Mouse (Mus musculus) neural tube, embryonic 14.5 days (tissue): ENCODE results near the gene F8. TPM values are rescaled to one million over a fixed set of nuclear protein-coding genes. Genes with fewer than 3 reads are reported as not detected.
A peak's percentile ranks its signal among the peaks of the same experiment; 100 is the strongest.
"Not testable (repeated sequence)": the region's sequence is repeated elsewhere in the genome, so short reads cannot be mapped to it uniquely, and the experiment has no call there.

Source experiments
- ATAC-seq: fragments of 200-750 bp; cut with Nextera tagmentation; 2 replicates; pipeline ENCODE4 v1.8.0; 2017; ENCODE audit warnings: low read depth, mild to moderate bottlenecking, moderate TSS enrichment, moderate library complexity
- H3K27ac ChIP-seq: fragments of 300-500 bp; sonication (generic); 2 replicates; pipeline ENCODE4 v1.5.1; 2014; ENCODE audit warnings: low read depth, mild to moderate bottlenecking, control low read depth, low read length, moderate library complexity, mixed read lengths
- H3K27me3 ChIP-seq: fragments of 300-500 bp; sonication (generic); 2 replicates; pipeline ENCODE4 v1.6.1; 2014; ENCODE audit warnings: low read length; ENCODE audit not compliant: control insufficient read depth, insufficient read depth
- H3K36me3 ChIP-seq: fragments of 300-500 bp; sonication (generic); 2 replicates; pipeline ENCODE4 v1.6.1; 2014; ENCODE audit warnings: low read length, mixed read lengths; ENCODE audit not compliant: control insufficient read depth, insufficient read depth
- H3K4me1 ChIP-seq: fragments of 300-500 bp; sonication (generic); 2 replicates; pipeline ENCODE4 v1.6.1; 2014; ENCODE audit warnings: low read length; ENCODE audit not compliant: control insufficient read depth, insufficient read depth
- H3K4me2 ChIP-seq: fragments of 300-500 bp; sonication (generic); 2 replicates; pipeline ENCODE4 v1.6.1; 2014; ENCODE audit warnings: mild to moderate bottlenecking, low read depth, low read length, control low read depth
- H3K4me3 ChIP-seq: fragments of 300-500 bp; sonication (generic); 2 replicates; pipeline ENCODE4 v1.5.1; 2014; ENCODE audit warnings: low read depth, low read length, control low read depth, mixed read lengths
- H3K9ac ChIP-seq: fragments of 300-500 bp; sonication (generic); replicated peaks from 2 replicates; pipeline ENCODE4 v1.6.1; 2014; ENCODE audit warnings: low read depth, mild to moderate bottlenecking, control low read depth, low read length, mixed read lengths
- H3K9me3 ChIP-seq: fragments of 300-500 bp; sonication (generic); 2 replicates; pipeline ENCODE4 v1.6.1; 2016; ENCODE audit warnings: low read length; ENCODE audit not compliant: control insufficient read depth
- WGBS: fragments of 180-500 bp; shearing (Covaris S2); extraction: QIAGEN DNeasy Blood & Tissue Kit; methylation state at CpG from one replicate; pipeline ENCODE4 v1.1.7; 2014; 5-methylcytosine and 5-hydroxymethylcytosine counted together
- polyA plus RNA-seq: library from polyadenylated mRNA; unstranded; fragments of >200 nt; fragmentation: Nextera tagmentation; extraction: Ambion mirVana; gene quantifications from 2 replicates; pipeline ENCODE4 v1.2.1, GENCODE M21; 2014

Gene F8
- polyA plus RNA-seq, 1 experiment from 2014 or later, result 3.6 TPM

GRCm38 (mm10) chrX:75372666-75373425 lies 9.6 kb downstream of the F8 start:
- H3K4me2 ChIP-seq, result no peak overlapping the region
- H3K9ac ChIP-seq, result no peak overlapping the region
- WGBS, result 81% methylated on average over 2 of the region's 2 CpGs
- H3K4me1 ChIP-seq, result no peaks in the 10 kb centered on the region
- ATAC-seq, result no peak
- no peaks in the 10 kb centered on the region for H3K27me3 ChIP-seq
- no peak overlapping the region for H3K4me3 ChIP-seq
- no peaks in the 10 kb centered on the region for H3K9me3 ChIP-seq
- H3K27ac ChIP-seq, result no peak overlapping the region
- no peaks in the 10 kb centered on the region for H3K36me3 ChIP-seq

GRCm38 (mm10) chrX:75370197-75370596 lies 12.2 kb downstream of the F8 start:
- Histone ChIP-seq H3K4me2 (no peak overlapping the region), H3K4me1 (no peaks in the 10 kb centered on the region), H3K27me3 (no peaks in the 10 kb centered on the region), H3K4me3 (no peak overlapping the region), H3K9ac (no peak overlapping the region), H3K9me3 (no peaks in the 10 kb centered on the region), H3K36me3 (no peaks in the 10 kb centered on the region), H3K27ac (no peak overlapping the region)
- ATAC-seq, result no peak

GRCm38 (mm10) chrX:75323556-75323955 lies 58.9 kb downstream of the F8 start:
- H3K4me3 ChIP-seq, result no peak overlapping the region
- no peaks in the 10 kb centered on the region for H3K9me3 ChIP-seq
- 88% methylated on average over 4 of the region's 4 CpGs for WGBS
- H3K4me1 ChIP-seq, result no peaks in the 10 kb centered on the region
- no peaks in the 10 kb centered on the region for H3K36me3 ChIP-seq
- no peak overlapping the region for H3K27ac ChIP-seq
- no peak for ATAC-seq
- no peak overlapping the region for H3K4me2 ChIP-seq
- H3K27me3 ChIP-seq, result no peaks in the 10 kb centered on the region
- H3K9ac ChIP-seq, result no peak overlapping the region

- Histone ChIP-seq H3K4me3 (no peak overlapping the region), H3K9me3 (no peaks in the 10 kb centered on the region), H3K4me1 (no peaks in the 10 kb centered on the region), H3K9ac (no peak overlapping the region), H3K27ac (no peak overlapping the region), H3K36me3 (no peaks in the 10 kb centered on the region), H3K4me2 (no peak overlapping the region), H3K27me3 (no peaks in the 10 kb centered on the region)
- 72% methylated on average over 8 of the region's 8 CpGs for WGBS
- no peak for ATAC-seq
Measured at GRCm38 (mm10) chrX:75271676-75272075, 110.7 kb downstream of the F8 start.

GRCm38 (mm10) chrX:75233603-75234376 lies 148.6 kb downstream of the F8 start:
- not testable (repeated sequence) for ATAC-seq, H3K4me3 ChIP-seq, H3K27ac ChIP-seq, H3K27me3 ChIP-seq, H3K9me3 ChIP-seq, H3K36me3 ChIP-seq, H3K4me1 ChIP-seq, H3K9ac ChIP-seq, H3K4me2 ChIP-seq
- WGBS, result 63% methylated on average over 8 of the region's 8 CpGs

GRCm38 (mm10) chrX:75231456-75231855 lies 151.0 kb downstream of the F8 start:
- no peak for ATAC-seq
- H3K27me3 ChIP-seq, result no peaks in the 10 kb centered on the region
- H3K4me3 ChIP-seq, result no peak overlapping the region
- WGBS, result 91% methylated on average over 1 of the region's 1 CpGs
- no peak overlapping the region for H3K9ac ChIP-seq
- H3K4me1 ChIP-seq, result no peaks in the 10 kb centered on the region
- no peak overlapping the region for H3K4me2 ChIP-seq
- H3K9me3 ChIP-seq, result no peaks in the 10 kb centered on the region
- H3K36me3 ChIP-seq, result no peaks in the 10 kb centered on the region
- no peak overlapping the region for H3K27ac ChIP-seq

- Histone ChIP-seq H3K4me1 (no peaks in the 10 kb centered on the region), H3K9me3 (no peaks in the 10 kb centered on the region), H3K9ac (no peak within 1 kb of the TSS), H3K27ac (no peak within 1 kb of the TSS), H3K4me3 (no peak within 1 kb of the TSS), H3K36me3 (no peaks in the 10 kb centered on the region), H3K4me2 (no peak within 1 kb of the TSS), H3K27me3 (no peaks in the 10 kb centered on the region)
- WGBS, result 84% methylated on average over 1 of the region's 1 CpGs
- ATAC-seq, result no peak
Measured at GRCm38 (mm10) chrX:75163670-75164069, 218.7 kb downstream of the F8 start, which contains the start of gene Smim9. TSS of gene Smim9 (minus strand) at chrX:75163770.

- Histone ChIP-seq H3K9me3 (no peaks in the 10 kb centered on the region), H3K4me1 (no peaks in the 10 kb centered on the region), H3K27ac (no peak overlapping the region), H3K4me2 (peak overlapping the region; percentile 53), H3K4me3 (peak overlapping the region; percentile 33), H3K9ac (peak overlapping the region; percentile 51), H3K27me3 (no peaks in the 10 kb centered on the region), H3K36me3 (no peaks in the 10 kb centered on the region)
- whole genome bisulfite sequencing, result 21% methylated on average over 19 of the region's 49 CpGs
- peak; percentile 80 for ATAC-seq
Measured at GRCm38 (mm10) chrX:75155576-75156243, 226.7 kb downstream of the F8 start.

- no peaks in the 10 kb centered on the region for H3K9me3 ChIP-seq
- no peaks in the 10 kb centered on the region for H3K36me3 ChIP-seq
- H3K4me1 ChIP-seq, result no peaks in the 10 kb centered on the region
- no peak overlapping the region for H3K9ac ChIP-seq
- no peak for ATAC-seq
- H3K27ac ChIP-seq, result no peak overlapping the region
- H3K4me3 ChIP-seq, result no peak overlapping the region
- 73% methylated on average over 1 of the region's 1 CpGs for WGBS
- H3K27me3 ChIP-seq, result no peaks in the 10 kb centered on the region
- H3K4me2 ChIP-seq, result no peak overlapping the region
Measured at GRCm38 (mm10) chrX:75152249-75152648, 230.2 kb downstream of the F8 start.
